Comparison of ENCODE assay signal across 22 mouse cellular contexts in genomic region chr3:129558016-129558955, GRCm38 (mm10). TPM values are rescaled to one million over a fixed set of nuclear protein-coding genes. Genes with fewer than 3 reads are reported as not detected.
DNase-seq lines count a peak whose midpoint lies in the region; ATAC-seq and TF ChIP-seq lines count a peak whose summit lies in the region.
"Had no signal": no experiment of that assay in that cellular context is flagged by ENCODE, and none has a peak within 500 bp of the region (broad histone marks: within the 10 kb centered on the region; RNA-seq: fewer than 3 reads in every experiment).

No protein-coding gene starts in this region.

- WGBS in forebrain, postnatal 0 days = 81% methylated on average over 22 of the region's 22 CpGs
- WGBS in forebrain, embryonic 11.5 days = 91% methylated on average over 22 of the region's 22 CpGs
- 79% methylated on average over 22 of the region's 22 CpGs for WGBS in heart, adult 2 months
- 92% methylated on average over 22 of the region's 22 CpGs for WGBS in forebrain, embryonic 10.5 days

- H3K9ac ChIP-seq in forebrain, postnatal 0 days = no peak overlapping the region
- no peak overlapping the region for H3K9ac ChIP-seq in forebrain, embryonic 11.5 days (ENCODE audit: low read length)
- no peak overlapping the region for H3K9ac ChIP-seq in heart, adult 2 months (ENCODE audit: low read depth, low read length)
- H3K9ac ChIP-seq: heart, embryonic 15.5 days; liver, embryonic 14.5 days; neural tube, embryonic 13.5 days had no signal

- H3K4me1 ChIP-seq in forebrain, postnatal 0 days (ENCODE audit: insufficient read depth) = no peaks in the 10 kb centered on the region
- no peaks in the 10 kb centered on the region for H3K4me1 ChIP-seq in forebrain, embryonic 11.5 days (replicated peaks; ENCODE audit: control insufficient read depth, insufficient read depth, low read length)
- H3K4me1 ChIP-seq in heart, adult 2 months (ENCODE audit: control insufficient read depth, insufficient read depth, low read length) = no peaks in the 10 kb centered on the region
- 0 out of 2 replicates have a peak, but pooled peaks cover 3% of the 10 kb centered on the region for H3K4me1 ChIP-seq in forebrain, embryonic 10.5 days
- H3K4me1 ChIP-seq: embryonic facial prominence, embryonic 10.5 days; hindbrain, embryonic 10.5 days; midbrain, embryonic 10.5 days; neural tube, embryonic 13.5 days had no signal

- no peaks in the 10 kb centered on the region for H3K27me3 ChIP-seq in forebrain, postnatal 0 days (ENCODE audit: insufficient read depth, low read length)
- no peaks in the 10 kb centered on the region for H3K27me3 ChIP-seq in forebrain, embryonic 11.5 days (ENCODE audit: control insufficient read depth, insufficient read depth, low read length)
- H3K27me3 ChIP-seq in heart, adult 2 months (ENCODE audit: control insufficient read depth, insufficient read depth, low read length) = no peaks in the 10 kb centered on the region
- H3K27me3 ChIP-seq in forebrain, embryonic 10.5 days (ENCODE audit: poor library complexity, severe bottlenecking) = no peaks in the 10 kb centered on the region
- H3K27me3 ChIP-seq: heart, embryonic 15.5 days; neural tube, embryonic 13.5 days had no signal

- TF ChIP-seq CTCF in forebrain, postnatal 0 days (IDR thresholded peaks at IDR 0.05; ENCODE audit: low read depth) = no peak
- TF ChIP-seq CTCF in heart, adult 2 months (IDR thresholded peaks at IDR 0.05) = no peak

- no peak for TF ChIP-seq EP300 in heart, adult 2 months (IDR thresholded peaks at IDR 0.05; ENCODE audit: insufficient read depth, low read depth, low read length)

- H3K27ac ChIP-seq in forebrain, postnatal 0 days (ENCODE audit: low read depth, low read length) = no peak overlapping the region
- no peak overlapping the region for H3K27ac ChIP-seq in forebrain, embryonic 11.5 days (ENCODE audit: low read depth, low read length)
- no peak overlapping the region for H3K27ac ChIP-seq in heart, adult 2 months
- no peak overlapping the region for H3K27ac ChIP-seq in forebrain, embryonic 10.5 days
- H3K27ac ChIP-seq: embryonic facial prominence, embryonic 10.5 days; heart, embryonic 15.5 days; hindbrain, embryonic 10.5 days; liver, embryonic 14.5 days; midbrain, embryonic 10.5 days; neural tube, embryonic 13.5 days had no signal

- no peaks in the 10 kb centered on the region for H3K79me2 ChIP-seq in heart, adult 2 months (replicated peaks; ENCODE audit: control insufficient read depth, insufficient read depth, low read length)

- H3K4me2 ChIP-seq in forebrain, postnatal 0 days (ENCODE audit: low read depth) = no peak overlapping the region
- H3K4me2 ChIP-seq in forebrain, embryonic 11.5 days (ENCODE audit: low read depth, low read length, severe bottlenecking) = no peak overlapping the region
- H3K4me2 ChIP-seq: heart, embryonic 15.5 days; neural tube, embryonic 13.5 days had no signal

- no peaks in the 10 kb centered on the region for H3K9me3 ChIP-seq in forebrain, postnatal 0 days (ENCODE audit: low read length)
- no peaks in the 10 kb centered on the region for H3K9me3 ChIP-seq in forebrain, embryonic 11.5 days (ENCODE audit: control insufficient read depth, low read length)
- H3K9me3 ChIP-seq in forebrain, embryonic 10.5 days = no peaks in the 10 kb centered on the region
- H3K9me3 ChIP-seq: embryonic facial prominence, embryonic 10.5 days; heart, embryonic 15.5 days; hindbrain, embryonic 10.5 days; midbrain, embryonic 10.5 days; neural tube, embryonic 13.5 days had no signal

- H3K4me3 ChIP-seq in forebrain, postnatal 0 days (ENCODE audit: low read depth, low read length) = no peak overlapping the region
- no peak overlapping the region for H3K4me3 ChIP-seq in forebrain, embryonic 11.5 days (ENCODE audit: low read depth, low read length)
- H3K4me3 ChIP-seq in heart, adult 2 months = no peak overlapping the region
- no peak overlapping the region for H3K4me3 ChIP-seq in forebrain, embryonic 10.5 days
- H3K4me3 ChIP-seq: embryonic facial prominence, embryonic 10.5 days; heart, embryonic 15.5 days; hindbrain, embryonic 10.5 days; midbrain, embryonic 10.5 days; neural tube, embryonic 13.5 days had no signal

- 0 out of 2 replicates have a peak, but pooled peaks have one; percentile 18 for ATAC-seq in forebrain, postnatal 0 days
- ATAC-seq in forebrain, embryonic 11.5 days (replicated peaks; ENCODE audit: low FRiP score) = no peak
- ATAC-seq: forebrain, embryonic 16.5 days had no signal

- DNase-seq in forebrain, postnatal 0 days = no peak
- no peak for DNase-seq in forebrain, embryonic 11.5 days (ENCODE audit: low spot score)
- DNase-seq in urinary bladder, postnatal 14 days (ENCODE audit: low spot score) = peak; percentile 56
- no peak for DNase-seq in urinary bladder, adult 2 months (ENCODE audit: low spot score)
- DNase-seq in kidney, postnatal 25 days = peak; percentile 54 to 71
- DNase-seq in heart, adult 2 months = no peak
- no peak for DNase-seq in right cerebral cortex, adult 2 months (ENCODE audit: low spot score in 2 of 2)
- DNase-seq in forebrain, embryonic 10.5 days (ENCODE audit: extremely low spot score, low spot score) = no peak
- DNase-seq: adrenal gland, adult 2 months; cerebellum, adult 11 months; cerebellum, postnatal 36 days; heart, adult 18-20 months; layer of hippocampus, postnatal 36 days; lung, postnatal 36 days; retina, postnatal 1 day had no signal

- TF ChIP-seq POLR2A in heart, adult 2 months (IDR thresholded peaks at IDR 0.05; ENCODE audit: insufficient read depth, low read depth, low read length) = no peak

- H3K36me3 ChIP-seq in forebrain, postnatal 0 days (ENCODE audit: insufficient read depth) = no peaks in the 10 kb centered on the region
- H3K36me3 ChIP-seq in forebrain, embryonic 11.5 days (ENCODE audit: control insufficient read depth, insufficient read depth, low read length) = no peaks in the 10 kb centered on the region
- H3K36me3 ChIP-seq in heart, adult 2 months (ENCODE audit: control insufficient read depth, insufficient read depth, low read length) = no peaks in the 10 kb centered on the region
- H3K36me3 ChIP-seq in forebrain, embryonic 10.5 days (replicated peaks) = peaks cover 75% of the 10 kb centered on the region
- H3K36me3 ChIP-seq: heart, embryonic 15.5 days had no signal

- intact Hi-C loops in heart, adult 2 months (cut with DNase I) = no loop called here

RNA-seq across cellular contexts. Expression of gene Elovl6, which starts 26.1 kb away (rescaled TPM):
- 46.9 and 51.9 TPM in 2 replicates for total RNA-seq in forebrain, postnatal 0 days (2014; rRNA removed)
- polyA plus RNA-seq in forebrain, postnatal 0 days (2015; fragmentation: Nextera tagmentation; extraction: Ambion mirVana) = 28.2 and 39.1 TPM in 2 replicates
- polyA plus RNA-seq in forebrain, embryonic 11.5 days (2014; fragmentation: Nextera tagmentation; extraction: Ambion mirVana) = 39.9 and 43.6 TPM in 2 replicates
- 29.1 and 34.2 TPM in 2 replicates for polyA plus RNA-seq in urinary bladder, adult 2 months (2012; rRNA removed)
- total RNA-seq in heart, adult 2 months (2021) = 1 to 10 TPM; 1.3 to 1.7 TPM
- polyA plus RNA-seq in heart, adult 2 months (2012; rRNA removed) = 13.2 and 19.8 TPM in 2 replicates
- 46.9 and 48.2 TPM in 2 replicates for polyA plus RNA-seq in forebrain, embryonic 10.5 days (2016; fragmentation: Nextera tagmentation; extraction: Ambion mirVana)

Comparison
In these comparisons a context has a peak if more than half of its experiments do, and no peak if none do; other contexts are left out.
1. DNase-seq: peak in urinary bladder, postnatal 14 days (single experiment) and kidney, postnatal 25 days (2 of 2); none in forebrain, postnatal 0 days (single experiment), forebrain, embryonic 11.5 days (single experiment), urinary bladder, adult 2 months (single experiment), heart, adult 2 months (0 of 2), right cerebral cortex, adult 2 months (0 of 2) and forebrain, embryonic 10.5 days (single experiment).